Comparison of ENCODE assay signal across 8 mouse cellular contexts in genomic region chr4:135685906-135686567, GRCm38 (mm10). TPM values are rescaled to one million over a fixed set of nuclear protein-coding genes. Genes with fewer than 3 reads are reported as not detected.
DNase-seq lines count a peak whose midpoint lies in the region; ATAC-seq and TF ChIP-seq lines count a peak whose summit lies in the region.

Gene Ifnlr1, plus strand, starts transcription at chr4:135686287.

- no peak for TF ChIP-seq CTCF in liver, adult 2 months (IDR thresholded peaks at IDR 0.05; ENCODE audit: low read depth, low read length)

- H3K9me3 ChIP-seq in embryonic facial prominence, embryonic 15.5 days (replicated peaks) = no peaks in the 10 kb centered on the region
- H3K9me3 ChIP-seq in hindbrain, embryonic 10.5 days = no peaks in the 10 kb centered on the region

- H3K4me2 ChIP-seq in embryonic facial prominence, embryonic 15.5 days (replicated peaks) = peak within 1 kb of the TSS; percentile 96

- H3K4me3 ChIP-seq in liver, adult 2 months (ENCODE audit: insufficient read depth, low read depth, low read length) = peak within 1 kb of the TSS; percentile 40; the same call in 1 of the 2 replicates
- peak within 1 kb of the TSS; percentile 59 for H3K4me3 ChIP-seq in embryonic facial prominence, embryonic 15.5 days (replicated peaks)
- H3K4me3 ChIP-seq in hindbrain, embryonic 10.5 days = peak within 1 kb of the TSS; percentile 67

- H3K27me3 ChIP-seq in liver, adult 2 months (ENCODE audit: control insufficient read depth, insufficient read depth, low read length) = peaks cover 5% of the 10 kb centered on the region; the same call in 1 of the 2 replicates
- H3K27me3 ChIP-seq in embryonic facial prominence, embryonic 15.5 days = peaks cover 33% of the 10 kb centered on the region
- peaks cover 64% of the 10 kb centered on the region for H3K27me3 ChIP-seq in hindbrain, embryonic 10.5 days (ENCODE audit: insufficient read depth, poor library complexity, severe bottlenecking)

- no peaks in the 10 kb centered on the region for H3K79me2 ChIP-seq in liver, adult 2 months (ENCODE audit: control insufficient read depth, insufficient read depth, low read length)

- no peak within 1 kb of the TSS for H3K9ac ChIP-seq in liver, adult 2 months (ENCODE audit: low read depth, low read length)
- H3K9ac ChIP-seq in embryonic facial prominence, embryonic 15.5 days = peak within 1 kb of the TSS; percentile 48

- 2% methylated on average over 41 of the region's 41 CpGs for WGBS in liver, adult 2 months
- WGBS in embryonic facial prominence, embryonic 15.5 days = under 1% methylated on average over 38 of the region's 41 CpGs
- WGBS in hindbrain, embryonic 10.5 days = under 1% methylated on average over 41 of the region's 41 CpGs

- peaks cover 6% of the 10 kb centered on the region for H3K4me1 ChIP-seq in liver, adult 2 months (ENCODE audit: control insufficient read depth, insufficient read depth, low read length)
- peaks cover 7% of the 10 kb centered on the region; the same call in 1 of the 2 replicates for H3K4me1 ChIP-seq in embryonic facial prominence, embryonic 15.5 days
- peaks cover 22% of the 10 kb centered on the region for H3K4me1 ChIP-seq in hindbrain, embryonic 10.5 days (replicated peaks)

- H3K36me3 ChIP-seq in liver, adult 2 months (ENCODE audit: control insufficient read depth, insufficient read depth, low read length) = no peaks in the 10 kb centered on the region
- no peaks in the 10 kb centered on the region for H3K36me3 ChIP-seq in embryonic facial prominence, embryonic 15.5 days
- H3K36me3 ChIP-seq in hindbrain, embryonic 10.5 days = no peaks in the 10 kb centered on the region

- H3K27ac ChIP-seq in liver, adult 2 months (replicated peaks; ENCODE audit: insufficient read depth, low read depth, low read length) = no peak within 1 kb of the TSS
- H3K27ac ChIP-seq in embryonic facial prominence, embryonic 15.5 days (replicated peaks) = peak within 1 kb of the TSS; percentile 66
- H3K27ac ChIP-seq in hindbrain, embryonic 10.5 days = peak within 1 kb of the TSS; percentile 76

- TF ChIP-seq POLR2A in liver, adult 2 months (IDR thresholded peaks at IDR 0.05; ENCODE audit: extremely low read depth, insufficient read depth, low read length) = no peak

- peak; percentile 14 for DNase-seq in liver, adult 2 months (ENCODE audit: extremely low read depth, low read depth, low spot score)
- no peak for DNase-seq in liver
- DNase-seq in hindbrain, embryonic 10.5 days (ENCODE audit: low spot score) = peak; percentile 58
- DNase-seq in layer of hippocampus, adult 9-10 months (ENCODE audit: low spot score) = peak; percentile 3
- peak; percentile 37 for DNase-seq in lung, postnatal 25 days (ENCODE audit: low spot score)
- peak; percentile 70 for DNase-seq in right cerebral cortex, adult 18-20 months
- DNase-seq in cerebellum, postnatal 14 days = no peak

- peak; percentile 64; the same call in 1 of the 2 replicates for ATAC-seq in embryonic facial prominence, embryonic 15.5 days (ENCODE audit: insufficient number of reproducible peaks, low FRiP score, low TSS enrichment, low read depth)

RNA-seq across cellular contexts. Expression of gene Ifnlr1, which starts in this region (rescaled TPM):
- under 0.01 TPM in 1 of 2 replicates, not detected in the other for total RNA-seq in liver, adult 2 months (2014; rRNA removed)
- 0.06 and 0.14 TPM in 2 replicates for polyA plus RNA-seq in liver, adult 2 months (2012; rRNA removed)
- polyA plus RNA-seq in embryonic facial prominence, embryonic 15.5 days (2015; fragmentation: Nextera tagmentation; extraction: Ambion mirVana) = 1.6 and 1.8 TPM in 2 replicates
- 0.35 and 0.58 TPM in 2 replicates for polyA plus RNA-seq in hindbrain, embryonic 10.5 days (2016; fragmentation: Nextera tagmentation; extraction: Ambion mirVana)

Comparison
In these comparisons a context has a peak if more than half of its experiments do, and no peak if none do; other contexts are left out.
1. Peak in DNase-seq and H3K4me3 ChIP-seq in liver, adult 2 months; RNA of the gene not detected or under 1 TPM.
2. Peak in DNase-seq, H3K4me3 ChIP-seq and H3K27ac ChIP-seq in hindbrain, embryonic 10.5 days; RNA of the gene not detected or under 1 TPM.
3. DNase-seq: peak in layer of hippocampus, adult 9-10 months (single experiment), lung, postnatal 25 days (single experiment) and right cerebral cortex, adult 18-20 months (single experiment); none in liver (single experiment) and cerebellum, postnatal 14 days (0 of 2).
4. Peak in every context shown above with its lines, with median percentiles within 50 percentile points of each other: H3K4me3 ChIP-seq.